Mouse (Mus musculus): Measurements from ENCODE around the gene Aifm2.

DNA sequence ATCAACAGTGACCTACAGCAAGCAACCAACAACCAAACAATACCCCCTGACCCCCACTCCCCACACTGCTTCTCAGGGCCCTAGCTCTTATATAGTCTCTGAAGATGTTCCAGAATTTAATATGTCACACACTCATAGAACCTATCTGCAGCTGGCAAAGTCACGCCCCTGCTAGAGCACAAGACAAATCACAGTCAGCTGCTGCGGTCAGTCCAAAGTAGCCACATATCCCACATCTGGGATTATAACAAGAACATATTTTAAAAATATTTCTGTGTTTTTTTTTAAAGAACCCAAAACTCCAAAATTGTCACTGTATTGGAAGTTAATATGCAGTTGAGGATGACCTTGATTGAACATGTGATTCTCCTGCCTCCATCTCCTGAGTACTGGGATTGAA lies 43.8 kb downstream of the Aifm2 start:
- TF ChIP-seq CTCF (IDR thresholded peaks at IDR 0.05) (no peak), EP300 (IDR thresholded peaks at IDR 0.05; ENCODE audit: insufficient read depth, low read depth, low read length) (no peak)
